Mouse (Mus musculus): ENCODE results near the gene Psmb6. TPM values are rescaled to one million over a fixed set of nuclear protein-coding genes. Genes with fewer than 3 reads are reported as not detected.

The Psmb6 gene
- polyA plus RNA-seq, 1 experiment from 2014 or later, result 703 TPM

DNA sequence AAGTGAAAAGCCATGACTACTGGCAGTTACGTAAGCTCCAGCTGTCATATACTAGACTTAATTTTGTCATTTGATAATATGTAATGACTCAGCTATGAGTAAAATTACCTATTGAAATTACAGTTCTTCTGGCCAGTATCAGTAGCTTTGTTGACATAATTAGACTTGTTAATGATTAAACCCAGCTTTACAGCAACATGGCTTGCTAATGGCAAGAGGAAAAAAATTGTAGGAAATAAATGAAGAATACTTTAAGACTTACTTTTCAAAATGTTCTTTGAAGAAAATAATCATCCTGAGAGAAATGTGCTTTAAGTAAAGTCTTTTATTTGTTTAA is 24.7 kb upstream of the Psmb6 start:
- no peak overlapping the region for H3K4me3 ChIP-seq (replicated peaks; ENCODE audit: low read depth, low read length)
- no peak for TF ChIP-seq CTCF (IDR thresholded peaks at IDR 0.05; ENCODE audit: low read depth)
- 69% methylated on average over 1 of the region's 1 CpGs for WGBS

DNA sequence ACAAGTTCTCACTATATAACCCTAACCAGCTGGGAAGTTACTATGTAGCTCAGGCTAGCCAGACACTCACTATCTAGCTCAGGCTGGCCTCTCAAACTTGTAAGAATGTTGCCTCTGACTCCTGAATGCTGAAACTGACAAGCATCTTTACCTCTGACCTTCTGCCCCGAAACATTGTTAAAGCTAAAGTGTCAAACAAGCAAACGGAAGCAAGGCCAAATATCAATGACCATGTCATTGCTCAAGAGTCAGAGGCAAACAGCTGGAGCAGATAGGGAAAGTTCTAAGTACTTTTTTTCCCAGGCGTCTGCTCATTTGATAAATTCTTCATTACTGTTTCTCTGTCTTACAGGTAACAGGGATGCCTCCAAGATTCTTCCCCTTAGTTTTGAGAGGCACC is 23.1 kb upstream of the Psmb6 start:
- 67% methylated on average over 3 of the region's 3 CpGs for WGBS
- H3K36me3 ChIP-seq (ENCODE audit: insufficient read depth, low read length), result no peaks in the 10 kb centered on the region
- H3K9ac ChIP-seq (ENCODE audit: low read depth, low read length), result no peak overlapping the region
- H3K27ac ChIP-seq, result no peak overlapping the region
- no peaks in the 10 kb centered on the region for H3K27me3 ChIP-seq (ENCODE audit: insufficient read depth, low read length)
- no peak overlapping the region for H3K4me3 ChIP-seq (replicated peaks; ENCODE audit: low read depth, low read length)
- TF ChIP-seq CTCF (IDR thresholded peaks at IDR 0.05; ENCODE audit: low read depth), result no peak
- ATAC-seq (replicated peaks; ENCODE audit: low FRiP score, low read depth), result no peak
- no peaks in the 10 kb centered on the region for H3K9me3 ChIP-seq (replicated peaks; ENCODE audit: low read length)
- H3K4me1 ChIP-seq (replicated peaks; ENCODE audit: insufficient read depth, low read length), result no peaks in the 10 kb centered on the region
- DNase-seq (ENCODE audit: low spot score), result no peak
- no peak overlapping the region for H3K4me2 ChIP-seq (ENCODE audit: low read length)

More for the DNA sequence above, 24.7 kb upstream of the Psmb6 start:
- Histone ChIP-seq H3K27ac (no peak overlapping the region), H3K9ac (ENCODE audit: low read depth, low read length) (no peak overlapping the region), H3K9me3 (replicated peaks; ENCODE audit: low read length) (no peaks in the 10 kb centered on the region), H3K27me3 (ENCODE audit: insufficient read depth, low read length) (no peaks in the 10 kb centered on the region), H3K4me2 (ENCODE audit: low read length) (no peak overlapping the region), H3K36me3 (ENCODE audit: insufficient read depth, low read length) (no peaks in the 10 kb centered on the region), H3K4me1 (replicated peaks; ENCODE audit: insufficient read depth, low read length) (no peaks in the 10 kb centered on the region)
- DNase-seq (ENCODE audit: low spot score) (no peak), ATAC-seq (replicated peaks; ENCODE audit: low FRiP score, low read depth) (no peak)

DNA sequence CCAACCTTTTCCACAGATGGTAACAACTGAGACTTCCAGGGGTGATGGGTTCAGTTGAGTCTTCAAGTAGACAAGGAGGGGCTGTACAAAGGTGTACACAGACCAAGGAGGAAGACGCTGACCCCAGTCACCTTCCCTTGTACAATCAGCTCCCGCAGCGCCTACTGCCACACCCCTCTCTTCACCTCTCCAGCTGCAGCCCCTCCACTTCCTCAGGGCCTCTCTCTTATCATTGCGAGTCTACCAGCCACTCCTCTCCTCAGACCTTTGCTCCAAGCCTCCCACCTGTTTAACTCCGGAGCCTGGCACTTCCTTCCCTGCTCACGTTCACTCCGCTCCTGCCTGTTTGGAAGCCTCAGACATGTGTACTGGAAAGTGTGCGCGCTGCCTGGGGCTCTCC is 20.2 kb upstream of the Psmb6 start, which contains the start of gene Tm4sf5:
Tm4sf5 (plus strand) TSS at position 275 of the 400 bp plus-strand sequence.
- ATAC-seq (replicated peaks; ENCODE audit: low FRiP score, low read depth) (no peak), DNase-seq (ENCODE audit: low spot score) (no peak)
- no peaks in the 10 kb centered on the region for H3K27me3 ChIP-seq (ENCODE audit: insufficient read depth, low read length)
- no peaks in the 10 kb centered on the region for H3K36me3 ChIP-seq (ENCODE audit: insufficient read depth, low read length)
- H3K9me3 ChIP-seq (replicated peaks; ENCODE audit: low read length), result no peaks in the 10 kb centered on the region
- H3K27ac ChIP-seq, result no peak within 1 kb of the TSS
- 61% methylated on average over 9 of the region's 9 CpGs for WGBS
- no peak for TF ChIP-seq CTCF (IDR thresholded peaks at IDR 0.05; ENCODE audit: low read depth)
- H3K9ac ChIP-seq (ENCODE audit: low read depth, low read length), result no peak within 1 kb of the TSS
- no peak within 1 kb of the TSS for H3K4me2 ChIP-seq (ENCODE audit: low read length)
- no peaks in the 10 kb centered on the region for H3K4me1 ChIP-seq (replicated peaks; ENCODE audit: insufficient read depth, low read length)
- H3K4me3 ChIP-seq (replicated peaks; ENCODE audit: low read depth, low read length), result no peak within 1 kb of the TSS

DNA sequence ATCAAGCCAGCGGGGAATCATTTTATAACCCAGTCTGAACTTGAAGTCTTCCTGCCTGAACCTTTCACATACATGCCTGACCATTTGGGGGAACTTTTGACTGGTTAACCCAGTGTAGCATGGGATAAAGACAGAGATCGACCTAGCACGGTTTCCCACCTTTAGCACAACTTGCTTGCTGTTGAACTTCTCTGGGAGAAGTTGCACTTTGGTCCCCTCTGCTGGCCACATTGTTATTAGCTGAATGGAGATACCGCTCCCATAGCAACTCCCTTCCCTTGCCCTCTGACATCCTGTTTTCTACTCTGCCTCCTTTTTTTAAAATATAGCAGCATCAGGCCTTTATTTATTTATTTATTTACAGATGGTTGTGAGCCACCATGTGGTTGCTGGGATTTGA is 18.8 kb upstream of the Psmb6 start:
- DNase-seq (ENCODE audit: low spot score) (peak; percentile 90), ATAC-seq (replicated peaks; ENCODE audit: low FRiP score, low read depth) (no peak; the same call in 1 of the 2 replicates)
- Histone ChIP-seq H3K9ac (ENCODE audit: low read depth, low read length) (no peak overlapping the region), H3K27ac (no peak overlapping the region), H3K36me3 (ENCODE audit: insufficient read depth, low read length) (no peaks in the 10 kb centered on the region), H3K9me3 (replicated peaks; ENCODE audit: low read length) (no peaks in the 10 kb centered on the region), H3K4me1 (replicated peaks; ENCODE audit: insufficient read depth, low read length) (no peaks in the 10 kb centered on the region), H3K4me2 (ENCODE audit: low read length) (no peak overlapping the region), H3K27me3 (ENCODE audit: insufficient read depth, low read length) (no peaks in the 10 kb centered on the region), H3K4me3 (replicated peaks; ENCODE audit: low read depth, low read length) (no peak overlapping the region)
- WGBS, result 18% methylated on average over 4 of the region's 4 CpGs
- TF ChIP-seq CTCF (IDR thresholded peaks at IDR 0.05; ENCODE audit: low read depth), result peak; percentile 83

DNA sequence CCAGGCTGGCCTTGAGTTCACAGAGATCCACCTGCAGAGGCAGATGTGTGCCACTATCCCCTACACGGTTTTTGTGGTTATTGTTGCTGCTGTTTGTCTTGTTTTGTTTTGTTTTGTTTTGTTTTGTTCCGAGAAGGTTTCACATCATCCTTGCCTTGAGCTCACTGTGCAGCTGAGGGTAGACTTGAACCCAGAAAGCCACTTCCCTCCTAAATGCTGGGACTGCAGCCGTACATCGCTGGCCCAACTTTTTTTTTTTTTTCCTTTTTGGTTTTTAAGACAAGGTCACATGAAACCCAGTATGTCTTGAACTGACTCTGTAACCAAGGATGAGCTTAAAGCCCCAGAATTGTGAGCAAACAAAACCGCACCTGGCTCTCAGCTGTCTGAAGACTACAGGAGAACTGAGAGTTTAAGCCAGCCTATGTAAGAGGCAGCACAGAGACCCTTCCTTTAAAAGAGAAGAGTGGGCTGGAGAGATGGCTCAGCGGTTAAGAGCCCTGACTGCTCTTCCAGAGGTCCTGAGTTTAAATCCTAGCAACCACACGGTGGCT is 18.1 kb upstream of the Psmb6 start:
- 74% methylated on average over 7 of the region's 7 CpGs for WGBS
- Histone ChIP-seq H3K4me1 (replicated peaks; ENCODE audit: insufficient read depth, low read length) (no peaks in the 10 kb centered on the region), H3K27ac (no peak overlapping the region), H3K27me3 (ENCODE audit: insufficient read depth, low read length) (no peaks in the 10 kb centered on the region), H3K36me3 (ENCODE audit: insufficient read depth, low read length) (no peaks in the 10 kb centered on the region), H3K4me3 (replicated peaks; ENCODE audit: low read depth, low read length) (no peak overlapping the region), H3K9me3 (replicated peaks; ENCODE audit: low read length) (no peaks in the 10 kb centered on the region), H3K4me2 (ENCODE audit: low read length) (no peak overlapping the region), H3K9ac (ENCODE audit: low read depth, low read length) (no peak overlapping the region)
- no peak for DNase-seq (ENCODE audit: low spot score)
- no peak for ATAC-seq (replicated peaks; ENCODE audit: low FRiP score, low read depth)
- no peak for TF ChIP-seq CTCF (IDR thresholded peaks at IDR 0.05; ENCODE audit: low read depth)

DNA sequence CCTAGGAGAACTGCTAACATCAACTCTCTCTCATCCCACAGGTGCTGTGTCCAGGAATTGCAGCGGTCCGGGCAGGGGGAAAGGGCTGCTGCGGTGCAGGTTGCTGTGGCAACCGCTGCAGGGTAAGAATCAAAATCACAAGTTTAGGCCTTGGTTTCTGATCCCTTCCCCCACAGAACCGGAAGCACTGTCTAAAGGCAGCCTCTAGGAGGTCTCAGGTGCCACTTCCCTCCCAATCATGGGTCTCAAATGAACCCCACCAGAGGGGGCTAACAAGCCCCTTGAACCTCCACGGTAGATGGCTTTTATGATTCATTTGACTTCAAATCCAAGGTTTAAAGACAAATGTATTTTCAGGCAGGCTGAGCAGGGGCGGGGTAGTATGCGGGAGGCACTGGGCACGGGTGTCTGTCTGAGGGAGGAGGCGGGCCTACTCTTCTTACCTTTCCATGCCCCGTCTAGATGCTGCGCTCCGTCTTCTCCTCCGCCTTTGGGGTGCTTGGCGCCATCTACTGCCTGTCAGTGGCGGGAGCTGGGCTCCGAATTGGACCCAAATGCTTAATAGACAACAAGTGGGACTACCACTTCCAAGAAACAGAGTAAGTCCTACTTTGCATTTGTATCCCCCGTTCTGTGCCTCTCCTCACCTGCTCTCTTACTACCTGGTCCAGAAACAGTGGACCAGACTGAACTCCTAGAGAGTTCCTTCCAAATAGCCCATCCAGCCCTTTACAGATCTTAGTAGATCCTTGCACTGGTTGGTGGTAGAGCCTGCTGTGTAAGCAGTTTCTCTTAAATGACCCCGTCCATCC is 15.2 kb upstream of the Psmb6 start:
- H3K27ac ChIP-seq, result no peak overlapping the region

More for the DNA sequence above, 15.2 kb upstream of the Psmb6 start:
- peak; percentile 83 for TF ChIP-seq CTCF (IDR thresholded peaks at IDR 0.05; ENCODE audit: low read depth)
- H3K27me3 ChIP-seq (ENCODE audit: insufficient read depth, low read length), result no peaks in the 10 kb centered on the region
- peak overlapping the region; percentile 31 for H3K4me2 ChIP-seq (ENCODE audit: low read length)
- H3K4me1 ChIP-seq (replicated peaks; ENCODE audit: insufficient read depth, low read length), result no peaks in the 10 kb centered on the region
- no peaks in the 10 kb centered on the region for H3K36me3 ChIP-seq (ENCODE audit: insufficient read depth, low read length)
- H3K9me3 ChIP-seq (replicated peaks; ENCODE audit: low read length), result no peaks in the 10 kb centered on the region
- H3K4me3 ChIP-seq (replicated peaks; ENCODE audit: low read depth, low read length), result no peak overlapping the region
- DNase-seq (ENCODE audit: low spot score), result peak; percentile 77
- 8% methylated on average over 19 of the region's 19 CpGs for WGBS
- peak; percentile 44; the same call in 1 of the 2 replicates for ATAC-seq (replicated peaks; ENCODE audit: low FRiP score, low read depth)
- H3K9ac ChIP-seq (ENCODE audit: low read depth, low read length), result no peak overlapping the region

All from kidney, postnatal 0 days (tissue).